Mouse (Mus musculus): Measurements from ENCODE around the gene Mb21d2.

DNA sequence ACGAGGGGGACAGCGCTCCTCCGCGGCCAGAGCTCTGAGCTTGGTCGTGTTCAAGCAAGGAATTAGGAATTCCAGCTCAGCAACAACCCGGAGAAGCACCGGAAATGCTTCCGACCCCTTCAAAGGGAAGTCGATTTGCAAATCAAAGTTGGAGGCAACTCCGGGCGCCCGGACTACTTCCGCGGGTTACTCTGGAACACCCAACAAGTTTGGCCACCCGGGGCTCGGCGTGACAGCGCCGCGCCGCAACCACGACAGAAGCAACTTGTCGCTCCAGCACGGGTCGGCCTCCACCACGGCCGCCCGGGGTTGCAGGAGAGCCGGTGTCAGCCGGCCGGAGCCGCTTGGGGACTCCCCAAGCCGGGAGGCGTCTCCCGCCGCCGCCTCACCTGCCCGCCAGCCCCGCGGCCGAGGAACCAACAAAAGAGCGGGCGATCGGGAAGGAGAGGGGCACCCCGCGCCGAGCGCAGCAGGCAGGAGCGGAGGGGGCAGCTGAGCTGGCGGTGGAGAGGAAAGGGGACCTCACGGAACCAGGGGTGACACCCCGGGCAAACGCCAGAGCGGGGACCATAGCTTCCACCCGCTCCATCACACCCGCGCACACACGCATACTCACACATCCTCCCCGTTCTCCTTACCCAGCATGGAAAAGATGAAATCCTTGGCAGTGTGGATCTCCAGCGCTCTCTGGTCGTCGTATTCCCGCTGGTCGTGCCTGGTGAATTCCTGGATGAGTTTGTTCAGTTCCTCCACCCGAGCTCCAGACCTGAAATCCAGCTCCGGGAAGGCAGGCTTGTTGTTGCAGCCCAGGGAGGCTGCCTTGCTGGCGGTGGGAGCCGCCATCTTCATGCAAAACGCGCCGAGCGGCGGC, at the start of gene Mb21d2:
- TF ChIP-seq GATA1 (IDR thresholded peaks at IDR 0.05; ENCODE audit: low read length) = no peak
- TF ChIP-seq TAL1 (IDR thresholded peaks at IDR 0.05; ENCODE audit: low read length) = no peak
